Comparison of ENCODE assay signal across 22 mouse cellular contexts in the genomic region with DNA sequence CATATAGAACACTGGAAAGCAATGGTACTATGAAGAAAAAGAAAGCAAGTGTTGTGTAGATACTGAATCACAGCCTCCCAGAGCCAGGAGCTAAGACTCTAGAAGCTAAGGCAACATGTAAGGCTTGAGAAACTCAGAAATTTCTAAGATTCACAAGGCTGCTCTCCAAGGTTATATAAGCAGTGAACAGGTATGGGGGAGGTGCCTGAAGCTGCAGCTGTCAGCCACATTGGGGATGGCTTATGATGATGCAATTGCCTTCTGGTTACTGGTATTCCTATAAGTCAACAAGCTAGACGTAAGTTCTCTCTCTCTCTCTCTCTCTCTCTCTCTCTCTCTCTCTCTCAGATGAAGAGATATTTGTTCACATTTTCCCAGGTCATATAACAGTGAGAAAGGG. TPM values are rescaled to one million over a fixed set of nuclear protein-coding genes. Genes with fewer than 3 reads are reported as not detected.
DNase-seq lines count a peak whose midpoint lies in the region; ATAC-seq and TF ChIP-seq lines count a peak whose summit lies in the region.
"Had no signal": no experiment of that assay in that cellular context is flagged by ENCODE, and none has a peak within 500 bp of the region (broad histone marks: within the 10 kb centered on the region; RNA-seq: fewer than 3 reads in every experiment).

No protein-coding gene starts in this region.

- TF ChIP-seq CTCF in cortical plate, adult 2 months (IDR thresholded peaks at IDR 0.05; ENCODE audit: extremely low read depth, insufficient read depth, low read length) = no peak

- H3K27ac ChIP-seq in heart, embryonic 16.5 days (ENCODE audit: low read length) = peak overlapping the region; percentile 88
- peak overlapping the region; percentile 37; the same call in 1 of the 2 replicates for H3K27ac ChIP-seq in cortical plate, adult 2 months (ENCODE audit: insufficient read depth, low read length)
- H3K27ac ChIP-seq: forebrain, embryonic 13.5 days; hindbrain, embryonic 14.5 days; kidney, postnatal 0 days; midbrain, embryonic 12.5 days had no signal

- no peak for DNase-seq in heart, postnatal 4 days
- peak; percentile 55 for DNase-seq in right cerebral cortex, adult 18-20 months
- DNase-seq in right cerebral cortex, postnatal 4 days = no peak
- peak; percentile 52 for DNase-seq in telencephalon, adult 2 months (ENCODE audit: low read depth, low spot score)
- DNase-seq in urinary bladder, postnatal 10 days (ENCODE audit: low spot score) = no peak
- DNase-seq: adrenal gland, postnatal 10 days; cerebellum, adult 2 months; gastrocnemius, postnatal 14 days; heart, postnatal 36 days; kidney, adult 2 months; lung, adult 18-20 months; lung, postnatal 10 days; right cerebral cortex, postnatal 14 days; spleen, adult 18-20 months had no signal

- TF ChIP-seq POLR2A in cortical plate, adult 2 months (IDR thresholded peaks at IDR 0.05; ENCODE audit: extremely low read depth, insufficient read depth, low read length) = no peak

- H3K4me1 ChIP-seq in heart, embryonic 16.5 days (ENCODE audit: control insufficient read depth, insufficient read depth, low read length) = peaks cover 23% of the 10 kb centered on the region
- H3K4me1 ChIP-seq in cortical plate, adult 2 months (ENCODE audit: control insufficient read depth, insufficient read depth, low read length) = peaks cover 3% of the 10 kb centered on the region; the same call in 1 of the 2 replicates
- H3K4me1 ChIP-seq: forebrain, embryonic 13.5 days; midbrain, embryonic 12.5 days had no signal

- no peak overlapping the region for H3K9ac ChIP-seq in heart, embryonic 16.5 days (ENCODE audit: low read length)
- H3K9ac ChIP-seq: forebrain, embryonic 13.5 days; hindbrain, embryonic 14.5 days; midbrain, embryonic 12.5 days had no signal

- 80% methylated on average over 1 of the region's 1 CpGs for WGBS in heart, embryonic 16.5 days

- no peak overlapping the region for H3K4me2 ChIP-seq in heart, embryonic 16.5 days (ENCODE audit: low read depth, low read length)
- H3K4me2 ChIP-seq: forebrain, embryonic 13.5 days; hindbrain, embryonic 14.5 days; midbrain, embryonic 12.5 days had no signal

- no peaks in the 10 kb centered on the region for H3K27me3 ChIP-seq in heart, embryonic 16.5 days (ENCODE audit: control insufficient read depth, insufficient read depth, low read length)
- H3K27me3 ChIP-seq: forebrain, embryonic 13.5 days; midbrain, embryonic 12.5 days had no signal

- ATAC-seq in heart, embryonic 16.5 days (replicated peaks; ENCODE audit: extremely low read depth, insufficient read depth, low FRiP score) = no peak
- ATAC-seq: activated CD4-positive, CD25-positive, alpha-beta regulatory T cell, adult 4 months; forebrain, embryonic 13.5 days; inflammation-experienced regulatory T-cells, adult 6 months had no signal

- no peak overlapping the region for H3K4me3 ChIP-seq in heart, embryonic 16.5 days (ENCODE audit: low read length)
- no peak overlapping the region for H3K4me3 ChIP-seq in cortical plate, adult 2 months (ENCODE audit: insufficient read depth, low read length)
- H3K4me3 ChIP-seq: forebrain, embryonic 13.5 days; midbrain, embryonic 12.5 days had no signal

- H3K36me3 ChIP-seq in heart, embryonic 16.5 days (ENCODE audit: control insufficient read depth, insufficient read depth) = no peaks in the 10 kb centered on the region
- H3K36me3 ChIP-seq: midbrain, embryonic 12.5 days had no signal

- H3K9me3 ChIP-seq in heart, embryonic 16.5 days (replicated peaks; ENCODE audit: control insufficient read depth, low read length) = no peaks in the 10 kb centered on the region
- H3K9me3 ChIP-seq: forebrain, embryonic 13.5 days; midbrain, embryonic 12.5 days had no signal

RNA-seq across cellular contexts. Expression of gene Creb1, which starts 9.3 kb away (rescaled TPM):
- polyA plus RNA-seq in heart, embryonic 16.5 days (2015; fragmentation: Nextera tagmentation; extraction: Ambion mirVana) = 21.0 and 24.0 TPM in 2 replicates
- 10 to 100 TPM; 33.6 to 37.5 TPM for total RNA-seq in heart, postnatal 4 days (2021)
- 14.8 and 15.2 TPM in 2 replicates for polyA plus RNA-seq in cortical plate, adult 2 months (2012; rRNA removed)

Comparison
In these comparisons a context has a peak if more than half of its experiments do, and no peak if none do; other contexts are left out.
1. DNase-seq: peak in right cerebral cortex, adult 18-20 months (single experiment) and telencephalon, adult 2 months (single experiment); none in heart, postnatal 4 days (single experiment), right cerebral cortex, postnatal 4 days (single experiment) and urinary bladder, postnatal 10 days (single experiment).